Mouse (Mus musculus) embryonic facial prominence, embryonic 11.5 days (tissue): Measurements from ENCODE around the gene Vwa5b2. TPM values are rescaled to one million over a fixed set of nuclear protein-coding genes. Genes with fewer than 3 reads are reported as not detected.
A peak's percentile ranks its signal among the peaks of the same experiment; 100 is the strongest.

Source experiments
- ATAC-seq: fragments of 200-750 bp; cut with Nextera tagmentation; replicated peaks from 2 replicates; pipeline ENCODE4 v1.8.0; 2017; ENCODE audit warnings: low read depth; ENCODE audit not compliant: insufficient number of reproducible peaks, low FRiP score, low TSS enrichment
- DNase-seq: peaks from one replicate; pipeline ENCODE4 v3.0.0-alpha.2; 2015; ENCODE audit warnings: low spot score
- H3K27ac ChIP-seq: fragments of 300-500 bp; sonication (generic); replicated peaks from 2 replicates; pipeline ENCODE4 v1.5.1; 2014; ENCODE audit warnings: mild to moderate bottlenecking, low read depth, low read length, control low read depth
- H3K27me3 ChIP-seq: fragments of 300-500 bp; sonication (generic); 2 replicates; pipeline ENCODE4 v1.6.1; 2014; ENCODE audit warnings: mild to moderate bottlenecking, low read length, moderate library complexity, mixed read lengths; ENCODE audit not compliant: control insufficient read depth, insufficient read depth
- H3K36me3 ChIP-seq: fragments of 300-500 bp; sonication (generic); replicated peaks from 2 replicates; pipeline ENCODE4 v1.6.1; 2014; ENCODE audit warnings: low read depth, mild to moderate bottlenecking, low read length, moderate library complexity, mixed read lengths; ENCODE audit not compliant: control insufficient read depth, insufficient read depth
- H3K4me1 ChIP-seq: fragments of 300-500 bp; sonication (generic); 2 replicates; pipeline ENCODE4 v1.6.1; 2014; ENCODE audit warnings: low read length, mixed read lengths; ENCODE audit not compliant: control insufficient read depth, insufficient read depth
- H3K4me2 ChIP-seq: fragments of 300-500 bp; sonication (generic); 2 replicates; pipeline ENCODE4 v1.6.1; 2014; ENCODE audit warnings: low read depth, mild to moderate bottlenecking, control low read depth, low read length, moderate library complexity
- H3K4me3 ChIP-seq: fragments of 300-500 bp; sonication (generic); 2 replicates; pipeline ENCODE4 v1.5.1; 2014; ENCODE audit warnings: low read depth, low read length, control low read depth
- H3K9ac ChIP-seq: fragments of 300-500 bp; sonication (generic); replicated peaks from 2 replicates; pipeline ENCODE4 v1.6.1; 2014; ENCODE audit warnings: mild to moderate bottlenecking, control low read depth, low read length
- H3K9me3 ChIP-seq: fragments of 300-500 bp; sonication (generic); replicated peaks from 2 replicates; pipeline ENCODE4 v1.6.1; 2016; ENCODE audit warnings: mild to moderate bottlenecking, low read length, inconsistent platforms, mixed read lengths; ENCODE audit not compliant: control insufficient read depth
- WGBS: fragments of 180-500 bp; shearing (Covaris S2); extraction: QIAGEN DNeasy Blood & Tissue Kit; methylation state at CpG from one replicate; pipeline ENCODE4 v1.1.7; 2014; 5-methylcytosine and 5-hydroxymethylcytosine counted together
- polyA plus RNA-seq: library from polyadenylated mRNA; unstranded; fragments of >200 nt; fragmentation: Nextera tagmentation; extraction: Ambion mirVana; gene quantifications from 2 replicates; pipeline ENCODE4 v1.2.1, GENCODE M21; 2014

The Vwa5b2 gene
- polyA plus RNA-seq, 1 experiment from 2014 or later, result 1.4 TPM

DNA sequence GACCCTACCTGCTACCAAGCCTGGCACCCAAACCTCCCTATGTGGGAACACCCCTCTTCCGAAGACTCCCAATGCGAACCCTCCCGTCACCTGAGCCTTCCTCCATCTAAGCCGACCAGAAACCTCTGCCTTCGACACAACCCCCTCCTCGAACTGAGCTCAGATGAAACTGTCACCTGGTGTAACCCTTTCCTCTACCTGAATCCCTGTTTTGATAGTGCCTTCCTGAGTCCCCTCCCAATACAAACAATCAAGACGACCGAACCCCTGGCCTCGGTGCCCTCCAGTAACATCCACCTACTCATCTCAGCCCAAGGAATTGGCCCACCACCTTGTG is 31.1 kb downstream of the Vwa5b2 start:
- no peak for DNase-seq
- Histone ChIP-seq H3K9me3 (no peaks in the 10 kb centered on the region), H3K27me3 (peaks cover 13% of the 10 kb centered on the region), H3K4me2 (peak overlapping the region; percentile 99), H3K4me1 (no peaks in the 10 kb centered on the region), H3K4me3 (peak overlapping the region; percentile 72), H3K36me3 (no peaks in the 10 kb centered on the region), H3K27ac (no peak overlapping the region), H3K9ac (no peak overlapping the region)
- WGBS, result under 1% methylated on average over 9 of the region's 9 CpGs
- 0 out of 2 replicates have a peak, but pooled peaks have one; percentile 2 for ATAC-seq

- DNase-seq, result peak; percentile 6
- 0% methylated on average over 32 of the region's 32 CpGs for WGBS
- H3K9ac ChIP-seq, result peak overlapping the region; percentile 78
Observed at GRCm38 (mm10) chr16:20620751-20621190, 31.5 kb downstream of the Vwa5b2 start.

DNA sequence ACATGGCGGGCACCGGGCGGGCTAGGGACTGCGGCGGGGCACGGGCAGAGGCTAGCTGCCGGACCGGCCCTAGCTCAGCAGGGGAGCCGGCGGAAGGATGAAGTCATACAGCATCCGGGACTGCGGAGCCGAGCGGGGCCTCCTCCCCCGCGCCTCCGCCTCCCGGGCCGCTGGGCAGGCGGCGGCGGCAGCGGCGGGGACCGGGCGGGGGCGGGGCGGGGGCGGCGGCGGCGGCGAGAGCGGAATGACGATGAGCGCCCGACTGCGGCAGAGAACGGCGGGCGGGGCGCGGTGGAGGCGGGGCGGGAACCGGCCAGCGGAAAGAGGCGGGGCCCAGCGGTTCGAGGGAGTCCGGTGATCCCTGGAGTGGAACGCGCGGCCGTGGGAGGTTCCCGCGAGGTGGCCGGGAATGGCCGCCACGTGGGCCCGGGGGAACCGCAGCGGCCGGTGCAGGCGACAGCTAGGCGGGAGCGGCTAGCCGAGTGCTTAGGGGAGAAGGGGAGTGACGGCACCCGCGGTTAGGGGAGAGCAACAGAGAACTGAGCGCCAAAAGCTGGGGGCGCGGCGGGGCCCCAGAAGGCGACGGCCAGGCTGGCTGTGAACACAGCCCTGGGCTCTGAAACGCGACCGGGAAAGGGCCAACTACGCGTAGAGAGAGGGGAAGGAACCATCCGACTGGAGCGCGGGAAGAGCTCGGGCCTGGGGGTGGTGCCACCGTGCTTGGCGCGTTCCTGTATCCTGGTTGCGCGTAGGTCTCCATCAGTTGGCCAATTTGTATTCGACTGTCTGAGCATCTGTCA is 32.1 kb downstream of the Vwa5b2 start, which contains the start of gene Camk2n2:
Camk2n2 (minus strand) TSS at position 97 of the 800 bp plus-strand sequence.
- Histone ChIP-seq H3K4me2 (peak within 1 kb of the TSS; percentile 99), H3K4me3 (peak within 1 kb of the TSS; percentile 72), H3K9me3 (no peaks in the 10 kb centered on the region), H3K27me3 (peaks cover 13% of the 10 kb centered on the region), H3K27ac (peak within 1 kb of the TSS; percentile 44; the same call in 1 of the 2 replicates), H3K9ac (peak within 1 kb of the TSS; percentile 78), H3K36me3 (no peaks in the 10 kb centered on the region), H3K4me1 (no peaks in the 10 kb centered on the region)
- ATAC-seq, result peak; percentile 56
- WGBS, result under 1% methylated on average over 67 of the region's 92 CpGs
- DNase-seq, result peak; percentile 60

More at GRCm38 (mm10) chr16:20620751-20621190, 31.5 kb downstream of the Vwa5b2 start:
- Histone ChIP-seq H3K27me3 (peaks cover 13% of the 10 kb centered on the region), H3K4me3 (peak overlapping the region; percentile 72), H3K27ac (no peak overlapping the region), H3K9me3 (no peaks in the 10 kb centered on the region), H3K36me3 (no peaks in the 10 kb centered on the region), H3K4me2 (peak overlapping the region; percentile 99), H3K4me1 (no peaks in the 10 kb centered on the region)
- ATAC-seq, result peak; percentile 4; the same call in 1 of the 2 replicates

DNA sequence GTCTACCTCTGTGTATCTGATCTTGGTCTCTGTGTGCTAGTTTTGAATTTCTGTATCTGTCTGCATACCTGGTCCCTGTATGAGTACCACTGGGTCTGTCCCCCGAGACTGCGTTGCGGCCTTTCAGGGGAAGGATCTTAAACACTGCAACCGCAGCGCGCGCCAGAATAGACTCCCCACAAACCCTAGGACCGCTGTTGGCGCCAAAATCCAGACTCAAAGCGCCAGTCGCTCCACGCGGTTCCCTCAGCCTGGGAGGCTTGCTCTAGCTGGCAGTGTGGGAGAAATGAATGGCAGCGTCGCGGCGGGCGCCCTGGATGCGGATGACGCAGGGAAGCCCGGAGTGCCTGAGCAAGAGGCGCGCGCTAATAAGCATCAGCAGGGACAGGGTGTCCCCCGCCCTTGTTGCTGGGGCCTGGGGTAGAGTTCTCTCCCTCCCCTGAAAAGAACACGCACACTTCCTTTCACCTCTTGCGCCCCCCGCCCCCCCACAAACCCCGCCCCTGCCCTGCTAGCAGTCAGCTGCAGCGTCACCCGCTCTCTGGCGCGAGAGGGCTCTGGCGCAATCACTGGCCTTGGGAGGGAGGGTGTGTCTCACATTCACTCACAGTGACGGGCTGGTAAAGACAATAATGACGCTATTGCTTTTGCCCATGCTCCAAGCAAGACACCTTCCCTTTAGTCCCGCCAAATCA is 32.9 kb downstream of the Vwa5b2 start:
- H3K4me1 ChIP-seq, result no peaks in the 10 kb centered on the region
- no peaks in the 10 kb centered on the region for H3K36me3 ChIP-seq
- peaks cover 13% of the 10 kb centered on the region for H3K27me3 ChIP-seq
- DNase-seq, result peak; percentile 72
- peak overlapping the region; percentile 78 for H3K9ac ChIP-seq
- peak; percentile 45 for ATAC-seq
- WGBS, result under 1% methylated on average over 37 of the region's 37 CpGs
- no peaks in the 10 kb centered on the region for H3K9me3 ChIP-seq
- H3K27ac ChIP-seq, result peak overlapping the region; percentile 44; the same call in 1 of the 2 replicates
- H3K4me3 ChIP-seq, result peak overlapping the region; percentile 72
- peak overlapping the region; percentile 99 for H3K4me2 ChIP-seq

GRCm38 (mm10) chr16:20623211-20623610 is 33.9 kb downstream of the Vwa5b2 start:
- Histone ChIP-seq H3K9ac (no peak overlapping the region), H3K27ac (no peak overlapping the region), H3K4me3 (no peak overlapping the region), H3K36me3 (no peaks in the 10 kb centered on the region), H3K27me3 (peaks cover 13% of the 10 kb centered on the region), H3K4me2 (no peak overlapping the region), H3K4me1 (no peaks in the 10 kb centered on the region), H3K9me3 (no peaks in the 10 kb centered on the region)
- DNase-seq (no peak), ATAC-seq (no peak)
- 58% methylated on average over 2 of the region's 2 CpGs for WGBS

DNA sequence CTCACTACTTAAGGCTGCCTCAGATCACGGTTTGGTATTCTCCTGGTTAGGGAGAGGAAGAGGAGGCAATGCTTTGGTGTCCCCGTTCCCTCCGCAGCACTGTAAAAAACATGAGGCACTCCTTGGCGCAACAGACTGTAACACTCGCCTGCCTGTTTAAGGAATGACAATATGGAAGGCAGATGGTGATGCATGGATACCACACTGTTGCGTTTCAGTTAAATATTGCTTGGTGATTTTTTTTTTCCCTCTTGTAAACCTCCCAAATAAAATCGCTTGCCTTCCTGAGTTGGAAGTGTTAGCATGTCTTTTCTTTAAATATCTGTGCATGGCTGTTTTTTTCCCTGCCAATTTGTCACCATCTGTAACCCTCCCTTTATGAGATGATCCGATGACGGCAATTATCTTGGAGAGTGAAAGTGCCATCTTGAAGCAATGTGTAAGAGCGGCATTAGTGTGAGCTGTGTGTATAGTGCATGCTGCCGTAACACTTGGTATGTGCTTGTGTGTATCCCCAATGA is 39.7 kb downstream of the Vwa5b2 start:
- ATAC-seq (no peak), DNase-seq (peak; percentile 4)
- Histone ChIP-seq H3K9me3 (no peaks in the 10 kb centered on the region), H3K4me3 (no peak overlapping the region), H3K4me2 (no peak overlapping the region), H3K27ac (no peak overlapping the region), H3K27me3 (no peaks in the 10 kb centered on the region; the same call in 1 of the 2 replicates), H3K36me3 (no peaks in the 10 kb centered on the region), H3K9ac (no peak overlapping the region), H3K4me1 (no peaks in the 10 kb centered on the region)
- WGBS, result 59% methylated on average over 11 of the region's 11 CpGs

DNA sequence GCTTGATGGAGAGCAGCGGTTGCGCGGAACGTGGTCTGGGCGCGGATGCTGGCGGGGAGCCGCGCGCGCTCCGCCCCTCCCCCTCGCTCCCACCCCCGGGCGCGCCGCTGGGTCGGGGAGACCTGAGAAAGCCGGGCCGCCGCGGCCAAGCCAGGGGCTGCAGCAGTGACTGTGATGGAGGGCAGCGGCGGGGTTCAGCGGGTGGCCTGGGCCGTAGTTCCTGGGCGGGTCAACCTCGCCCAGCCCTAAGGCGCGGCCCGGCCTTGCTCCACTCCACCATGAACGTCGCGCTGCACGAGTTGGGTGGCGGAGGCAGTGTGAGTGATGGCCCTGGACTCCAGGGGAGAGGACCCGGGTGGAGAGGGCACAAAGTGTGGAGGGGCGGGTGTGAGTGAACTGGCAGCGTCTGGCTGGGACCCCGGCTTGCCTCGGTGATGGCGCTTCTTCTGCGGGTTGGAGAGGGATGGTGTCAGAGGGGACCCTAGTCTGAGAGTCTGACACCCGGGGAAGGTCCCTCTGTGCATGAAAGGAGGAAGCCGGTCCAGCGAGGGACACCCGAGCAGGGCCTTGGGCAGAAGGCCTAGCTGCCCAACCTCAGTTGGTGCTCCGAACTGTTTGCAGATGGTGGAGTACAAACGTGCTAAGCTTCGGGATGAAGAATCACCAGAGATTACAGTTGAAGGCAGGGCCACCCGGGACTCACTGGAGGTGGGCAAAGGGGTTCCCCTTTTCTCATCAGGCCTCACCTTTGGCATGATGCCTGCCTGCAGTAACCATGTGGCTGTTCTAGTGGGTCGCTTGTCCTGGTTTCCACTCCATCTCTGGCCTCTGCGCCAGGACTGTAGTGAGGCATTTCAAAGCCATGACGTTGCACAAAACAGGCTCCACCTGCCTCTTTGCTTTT is 40.7 kb downstream of the Vwa5b2 start, which contains the start of gene Ece2:
Ece2 (plus strand) TSS at position 98 of the 904 bp plus-strand sequence.
- DNase-seq (peak; percentile 41), ATAC-seq (peak; percentile 55; the same call in 1 of the 2 replicates)
- Histone ChIP-seq H3K4me3 (peak within 1 kb of the TSS; percentile 52), H3K27me3 (no peaks in the 10 kb centered on the region; the same call in 1 of the 2 replicates), H3K9ac (peak within 1 kb of the TSS; percentile 72), H3K4me2 (peak within 1 kb of the TSS; percentile 96), H3K27ac (no peak within 1 kb of the TSS), H3K36me3 (no peaks in the 10 kb centered on the region), H3K4me1 (no peaks in the 10 kb centered on the region), H3K9me3 (no peaks in the 10 kb centered on the region)
- WGBS, result 8% methylated on average over 54 of the region's 54 CpGs
